14 mouse cellular contexts compared by ENCODE assay signal in the genomic region with DNA sequence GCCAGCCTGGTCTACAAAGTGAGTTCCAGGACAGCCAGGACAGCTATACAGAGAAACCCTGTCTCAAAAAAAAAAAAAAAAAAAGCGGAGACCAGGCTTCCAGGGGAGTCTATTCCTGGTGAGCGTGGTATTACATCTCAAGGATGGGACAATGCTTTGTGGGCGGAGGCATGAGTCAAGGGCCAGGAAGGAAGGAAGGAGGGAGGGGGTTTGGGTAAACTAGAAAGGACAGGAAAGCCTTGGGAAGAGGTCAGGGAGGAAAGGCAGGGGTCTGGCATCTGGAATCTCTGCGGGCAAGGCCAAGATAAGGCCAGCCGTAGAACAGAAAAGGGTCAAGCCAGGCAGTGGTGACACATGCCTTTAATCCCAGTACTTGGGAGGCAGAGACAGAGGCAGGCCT. TPM values are rescaled to one million over a fixed set of nuclear protein-coding genes. Genes with fewer than 3 reads are reported as not detected.
DNase-seq lines count a peak whose midpoint lies in the region; ATAC-seq lines count a peak whose summit lies in the region.
"Had no signal": no experiment of that assay in that cellular context is flagged by ENCODE, and none has a peak within 500 bp of the region (broad histone marks: within the 10 kb centered on the region; RNA-seq: fewer than 3 reads in every experiment).

No protein-coding gene starts in this region.

- H3K9ac ChIP-seq in heart, embryonic 11.5 days (ENCODE audit: low read depth, low read length): no peak overlapping the region
- no peak overlapping the region for H3K9ac ChIP-seq in lung, embryonic 15.5 days
- no peak overlapping the region for H3K9ac ChIP-seq in liver, embryonic 15.5 days
- H3K9ac ChIP-seq: hindbrain, embryonic 13.5 days; midbrain, embryonic 13.5 days; neural tube, embryonic 12.5 days had no signal

- 0 out of 2 replicates have a peak, but pooled peaks have one; percentile 8 for ATAC-seq in heart, embryonic 11.5 days (replicated peaks; ENCODE audit: insufficient number of reproducible peaks, low FRiP score, low TSS enrichment)
- no peak for ATAC-seq in lung, embryonic 15.5 days (ENCODE audit: borderline replicate concordance, extremely low read depth, low FRiP score, low TSS enrichment)
- no peak for ATAC-seq in liver, embryonic 15.5 days (ENCODE audit: insufficient read depth)

- no peaks in the 10 kb centered on the region for H3K9me3 ChIP-seq in heart, embryonic 11.5 days (replicated peaks; ENCODE audit: control insufficient read depth, low read length)
- no peaks in the 10 kb centered on the region for H3K9me3 ChIP-seq in lung, embryonic 15.5 days
- H3K9me3 ChIP-seq in liver, embryonic 15.5 days (replicated peaks): no peaks in the 10 kb centered on the region
- H3K9me3 ChIP-seq: hindbrain, embryonic 13.5 days; midbrain, embryonic 13.5 days; neural tube, embryonic 12.5 days had no signal

- no peak overlapping the region for H3K4me3 ChIP-seq in heart, embryonic 11.5 days (ENCODE audit: low read depth, low read length)
- 0 out of 2 replicates have a peak overlapping the region, but pooled peaks have one; percentile 31 for H3K4me3 ChIP-seq in lung, embryonic 15.5 days
- 0 out of 2 replicates have a peak overlapping the region, but pooled peaks have one; percentile 17 for H3K4me3 ChIP-seq in liver, embryonic 15.5 days (replicated peaks)
- H3K4me3 ChIP-seq: hindbrain, embryonic 13.5 days; neural tube, embryonic 12.5 days had no signal

- 11% methylated on average over 5 of the region's 5 CpGs for WGBS in heart, embryonic 11.5 days (ENCODE audit: insufficient replicate concordance)
- WGBS in lung, embryonic 15.5 days: 25% methylated on average over 5 of the region's 5 CpGs
- WGBS in liver, embryonic 15.5 days (ENCODE audit: insufficient replicate concordance): 22% methylated on average over 5 of the region's 5 CpGs

- no peak for DNase-seq in heart, adult 8-10 months (ENCODE audit: low spot score)
- no peak for DNase-seq in lung, postnatal 4 days
- DNase-seq in MN1 (ENCODE audit: low spot score): peak; percentile 39
- no peak for DNase-seq in layer of hippocampus, adult 9-10 months (ENCODE audit: low spot score)
- DNase-seq in frontal cortex, postnatal 14 days (ENCODE audit: low spot score in 2 of 2): no peak

- peaks cover 15% of the 10 kb centered on the region for H3K36me3 ChIP-seq in heart, embryonic 11.5 days (ENCODE audit: control insufficient read depth, insufficient read depth, low read length)
- peaks cover 27% of the 10 kb centered on the region for H3K36me3 ChIP-seq in lung, embryonic 15.5 days
- peaks cover 35% of the 10 kb centered on the region for H3K36me3 ChIP-seq in liver, embryonic 15.5 days (replicated peaks)

- no peak overlapping the region for H3K27ac ChIP-seq in heart, embryonic 11.5 days (ENCODE audit: low read depth, low read length)
- H3K27ac ChIP-seq in lung, embryonic 15.5 days: peak overlapping the region; percentile 45; the same call in 1 of the 2 replicates
- peak overlapping the region; percentile 62 for H3K27ac ChIP-seq in liver, embryonic 15.5 days (replicated peaks)
- H3K27ac ChIP-seq: hindbrain, embryonic 13.5 days; midbrain, embryonic 13.5 days; neural tube, embryonic 12.5 days had no signal

- peaks cover 25% of the 10 kb centered on the region for H3K27me3 ChIP-seq in heart, embryonic 11.5 days (ENCODE audit: control insufficient read depth, insufficient read depth, low read length)
- H3K27me3 ChIP-seq in lung, embryonic 15.5 days: peaks cover 21% of the 10 kb centered on the region
- peaks cover 22% of the 10 kb centered on the region for H3K27me3 ChIP-seq in liver, embryonic 15.5 days

- peak overlapping the region; percentile 59; the same call in 1 of the 2 replicates for H3K4me2 ChIP-seq in heart, embryonic 11.5 days
- H3K4me2 ChIP-seq in lung, embryonic 15.5 days: peak overlapping the region; percentile 54; the same call in 1 of the 2 replicates
- H3K4me2 ChIP-seq in liver, embryonic 15.5 days: peak overlapping the region; percentile 87

- H3K4me1 ChIP-seq in heart, embryonic 11.5 days (ENCODE audit: control insufficient read depth, insufficient read depth, low read length): peaks cover 5% of the 10 kb centered on the region; the same call in 1 of the 2 replicates
- peaks cover 25% of the 10 kb centered on the region for H3K4me1 ChIP-seq in lung, embryonic 15.5 days
- H3K4me1 ChIP-seq in liver, embryonic 15.5 days (replicated peaks): peaks cover 62% of the 10 kb centered on the region
- H3K4me1 ChIP-seq: neural tube, embryonic 12.5 days had no signal

RNA-seq across cellular contexts. Expression of a gene that starts 0.6 kb away (rescaled TPM):
- 0.09 TPM in 1 of 2 replicates, not detected in the other for polyA plus RNA-seq in heart, embryonic 11.5 days (2014; fragmentation: Nextera tagmentation; extraction: Ambion mirVana)
- not detected for total RNA-seq in heart, adult 8-10 months (2022)
- polyA plus RNA-seq in lung, embryonic 15.5 days (2015; fragmentation: Nextera tagmentation; extraction: Ambion mirVana): 0.05 and 0.16 TPM in 2 replicates
- 0.02 TPM in 1 of 2 replicates, not detected in the other for polyA plus RNA-seq in liver, embryonic 15.5 days (2015; fragmentation: Nextera tagmentation; extraction: Ambion mirVana)
- total RNA-seq: gastrocnemius, adult 8-10 months had no signal

RNA-seq across cellular contexts. Expression of a gene that starts 21.9 kb away (rescaled TPM):
- polyA plus RNA-seq in heart, embryonic 11.5 days (2014; fragmentation: Nextera tagmentation; extraction: Ambion mirVana): 18.0 and 18.1 TPM in 2 replicates
- 10 to 100 TPM; 10.7 to 15.0 (median 12.2) TPM for total RNA-seq in heart, adult 8-10 months (2022)
- polyA plus RNA-seq in lung, embryonic 15.5 days (2015; fragmentation: Nextera tagmentation; extraction: Ambion mirVana): 25.0 and 25.8 TPM in 2 replicates
- polyA plus RNA-seq in liver, embryonic 15.5 days (2015; fragmentation: Nextera tagmentation; extraction: Ambion mirVana): 12.8 and 15.6 TPM in 2 replicates

RNA-seq across cellular contexts. Expression of a gene that starts 37.6 kb away (rescaled TPM):
- polyA plus RNA-seq in heart, embryonic 11.5 days (2014; fragmentation: Nextera tagmentation; extraction: Ambion mirVana): 4.9 and 5.5 TPM in 2 replicates
- total RNA-seq in heart, adult 8-10 months (2022): 1 to 10 TPM; 3.5 to 5.0 (median 4.7) TPM
- 10.1 and 10.2 TPM in 2 replicates for polyA plus RNA-seq in lung, embryonic 15.5 days (2015; fragmentation: Nextera tagmentation; extraction: Ambion mirVana)
- polyA plus RNA-seq in liver, embryonic 15.5 days (2015; fragmentation: Nextera tagmentation; extraction: Ambion mirVana): 11.7 and 12.1 TPM in 2 replicates

RNA-seq across cellular contexts. Expression of a gene that starts 44.9 kb away (rescaled TPM):
- 0.04 TPM in 1 of 2 replicates, not detected in the other for polyA plus RNA-seq in heart, embryonic 11.5 days (2014; fragmentation: Nextera tagmentation; extraction: Ambion mirVana)
- total RNA-seq in heart, adult 8-10 months (2022): under 1 TPM in 1 of 4 experiments, not detected in 3; 0.09 TPM
- not detected in 2 replicates for polyA plus RNA-seq in lung, embryonic 15.5 days (2015; fragmentation: Nextera tagmentation; extraction: Ambion mirVana)
- polyA plus RNA-seq in liver, embryonic 15.5 days (2015; fragmentation: Nextera tagmentation; extraction: Ambion mirVana): not detected in 2 replicates
- total RNA-seq: CH12.LX; gastrocnemius, adult 8-10 months; left cerebral cortex, postnatal 10 days had no signal

RNA-seq across cellular contexts. Expression of a gene that starts 50.6 kb away (rescaled TPM):
- polyA plus RNA-seq in heart, embryonic 11.5 days (2014; fragmentation: Nextera tagmentation; extraction: Ambion mirVana): 94.3 and 100 TPM in 2 replicates
- 10 to 100 TPM; 44.7 to 48.1 (median 46.9) TPM for total RNA-seq in heart, adult 8-10 months (2022)
- polyA plus RNA-seq in lung, embryonic 15.5 days (2015; fragmentation: Nextera tagmentation; extraction: Ambion mirVana): 122 and 133 TPM in 2 replicates
- polyA plus RNA-seq in liver, embryonic 15.5 days (2015; fragmentation: Nextera tagmentation; extraction: Ambion mirVana): 50.8 and 62.8 TPM in 2 replicates
